Mouse (Mus musculus) urinary bladder, adult 2 months (tissue): ENCODE data around the gene Rin2. TPM values are rescaled to one million over a fixed set of nuclear protein-coding genes. Genes with fewer than 3 reads are reported as not detected.
A peak's percentile ranks its signal among the peaks of the same experiment; 100 is the strongest.

Source experiments
- DNase-seq: peaks from one replicate; pipeline ENCODE4 v3.0.0; 2022; ENCODE audit warnings: low spot score
- polyA plus RNA-seq: library from polyadenylated mRNA; depleted of rRNA; stranded (reverse); fragments of >200 nt; gene quantifications from 2 replicates; pipeline ENCODE4 v1.2.3, GENCODE M21; 2012

Rin2 gene
- polyA plus RNA-seq, 1 experiment = 26.4 TPM

- DNase-seq = no peak
Measured at GRCm38 (mm10) chr2:145730905-145731304, 55.9 kb downstream of the Rin2 start.

DNA sequence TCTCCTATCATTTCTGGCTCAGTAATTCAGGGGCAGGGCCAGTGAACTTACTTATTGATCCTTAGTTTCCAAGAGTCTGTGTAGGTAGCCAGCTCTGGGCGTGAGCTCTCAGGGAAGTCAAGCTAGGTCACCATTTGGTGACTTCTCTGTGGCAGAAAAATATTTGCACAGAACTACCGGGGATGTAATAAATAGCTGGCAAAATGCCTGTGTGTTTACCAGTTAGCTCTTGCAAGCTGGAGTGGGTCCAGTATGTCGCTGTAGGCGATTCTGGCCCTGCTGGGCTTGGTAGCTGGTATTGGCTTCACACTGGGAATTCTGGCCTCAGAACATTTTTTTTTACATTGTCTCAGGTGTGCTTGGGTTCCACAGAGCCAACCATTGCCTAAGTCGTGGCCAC lies 60.1 kb downstream of the Rin2 start:
- no peak for DNase-seq

GRCm38 (mm10) chr2:145736543-145736942 lies 61.5 kb downstream of the Rin2 start:
- no peak for DNase-seq

DNA sequence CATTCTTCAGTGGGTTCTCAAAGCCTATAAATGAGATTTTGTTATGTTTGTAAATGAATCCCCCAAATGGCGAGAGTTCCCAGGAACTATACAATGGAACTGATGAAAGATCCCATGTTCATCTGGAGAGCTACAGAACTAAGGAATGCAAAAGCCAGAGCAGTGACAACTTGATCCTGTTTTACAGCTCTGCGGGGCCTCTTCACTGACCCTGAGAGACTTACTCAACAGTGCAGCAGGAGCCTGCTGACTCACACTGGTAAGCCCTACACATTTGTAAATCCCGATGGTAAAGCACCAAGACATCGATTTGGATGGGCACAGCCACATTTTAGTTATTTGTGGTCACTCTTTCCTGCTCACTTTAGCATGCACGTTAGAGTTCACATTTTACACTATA lies 62.2 kb downstream of the Rin2 start:
- no peak for DNase-seq

GRCm38 (mm10) chr2:145740729-145741128 lies 65.7 kb downstream of the Rin2 start:
- DNase-seq = no peak

GRCm38 (mm10) chr2:145742795-145743710 lies 68.0 kb downstream of the Rin2 start:
- no peak for DNase-seq

- DNase-seq = no peak
Measured at GRCm38 (mm10) chr2:145746406-145746805, 71.4 kb downstream of the Rin2 start.

DNA sequence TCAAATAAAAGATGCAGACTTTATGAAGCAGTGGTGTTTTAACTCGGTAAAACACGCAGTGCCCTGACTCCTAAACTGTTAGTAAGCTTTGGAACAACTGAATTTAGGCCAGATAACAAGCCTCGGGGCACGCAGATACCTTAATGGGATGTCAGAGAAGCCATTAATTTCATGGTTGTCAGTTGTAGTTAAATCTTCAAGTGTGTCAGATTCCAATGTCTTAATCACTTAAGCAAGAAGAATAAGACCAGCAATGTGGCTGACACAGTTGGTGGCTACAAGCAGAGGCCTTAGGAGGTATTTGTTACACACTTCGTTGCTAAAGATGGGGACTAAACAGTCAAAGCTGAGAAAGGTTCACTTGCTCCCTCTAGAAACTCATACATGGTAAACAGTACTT lies 74.6 kb downstream of the Rin2 start:
- DNase-seq = no peak

GRCm38 (mm10) chr2:145752572-145752971 lies 77.6 kb downstream of the Rin2 start:
- DNase-seq = no peak

DNA sequence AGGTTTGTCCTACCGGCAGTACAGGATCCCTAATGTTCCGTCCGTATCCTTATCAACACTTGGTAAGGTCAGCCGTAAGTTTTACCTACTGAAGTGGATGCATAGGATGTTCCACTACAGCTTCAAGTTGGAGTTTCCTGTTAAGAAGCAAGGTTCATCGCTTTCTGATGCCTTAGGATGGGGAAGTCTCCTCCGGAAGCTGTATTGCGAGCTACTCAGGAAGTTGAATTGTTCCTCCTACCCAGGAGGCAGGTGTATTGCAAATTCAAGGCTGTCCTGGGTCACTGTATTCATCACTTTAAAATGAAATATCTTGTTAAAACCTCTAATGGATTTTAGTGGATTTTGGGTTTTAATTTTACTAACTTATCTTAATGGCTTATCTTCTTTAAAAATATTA lies 79.0 kb downstream of the Rin2 start:
- DNase-seq = no peak

DNA sequence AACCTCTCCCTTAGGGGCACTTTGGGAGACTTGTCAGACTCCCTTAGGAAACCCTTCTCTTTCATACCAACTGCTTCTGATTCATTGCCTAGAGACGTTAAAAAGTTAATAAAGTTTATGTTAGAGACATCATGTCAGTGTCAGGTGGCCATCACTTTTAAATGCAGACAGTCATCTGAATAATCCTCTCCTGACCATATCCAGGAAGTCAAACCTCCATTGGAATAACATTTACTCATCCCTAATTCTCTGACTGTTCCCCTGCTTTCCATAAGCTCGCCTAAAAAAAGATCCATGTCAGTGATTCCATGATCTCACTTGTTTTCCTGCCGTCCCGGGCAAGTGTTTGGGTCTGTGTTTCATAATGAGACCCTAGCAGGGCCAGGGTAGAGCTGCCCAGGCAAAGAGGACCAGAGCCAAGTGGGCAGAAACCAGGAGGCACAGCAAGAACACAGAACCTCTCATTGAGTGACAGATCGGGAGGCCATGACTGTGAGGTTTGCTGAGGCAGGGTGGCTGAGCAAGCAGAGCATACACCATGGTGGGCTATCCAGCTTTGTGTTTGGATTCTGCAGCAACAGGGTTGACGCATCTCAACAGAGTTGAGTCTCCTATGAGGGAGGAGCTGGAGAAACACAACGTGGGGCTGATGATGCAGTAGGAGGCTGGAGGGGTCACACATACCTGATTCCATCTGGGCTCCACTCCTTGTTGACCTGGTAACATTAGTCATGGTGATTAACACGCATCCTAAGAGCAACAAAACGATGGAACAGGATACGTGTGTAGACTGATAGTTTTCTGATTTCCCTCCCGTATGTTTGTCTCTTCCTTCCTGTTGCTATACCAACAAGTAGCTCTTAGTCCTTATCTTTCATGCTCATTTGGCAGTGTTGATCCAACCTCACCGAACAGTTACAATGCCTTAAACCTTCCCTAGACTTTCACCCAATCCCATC lies 81.1 kb downstream of the Rin2 start:
- DNase-seq = no peak

DNA sequence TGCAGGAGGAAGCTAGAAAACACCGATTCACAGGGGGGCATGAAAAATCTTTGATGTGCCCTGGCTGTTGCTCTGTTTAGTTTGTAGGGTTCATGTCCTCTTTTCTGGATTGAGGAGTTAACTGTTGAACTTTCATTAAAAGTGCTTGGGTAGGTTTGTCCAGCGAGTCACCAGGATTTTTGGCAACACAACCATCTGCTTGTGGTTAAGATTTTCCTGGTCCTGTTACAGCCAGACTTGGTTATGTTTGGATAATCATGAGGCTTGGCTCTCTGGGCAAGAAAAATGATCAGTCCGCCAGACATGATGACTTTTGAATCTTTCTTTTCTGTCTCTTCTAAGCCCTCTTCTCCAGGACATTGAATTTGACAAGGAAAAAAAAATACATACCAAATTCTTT lies 85.1 kb downstream of the Rin2 start:
- DNase-seq = no peak

GRCm38 (mm10) chr2:145761436-145761835 lies 86.4 kb downstream of the Rin2 start:
- DNase-seq = no peak

DNA sequence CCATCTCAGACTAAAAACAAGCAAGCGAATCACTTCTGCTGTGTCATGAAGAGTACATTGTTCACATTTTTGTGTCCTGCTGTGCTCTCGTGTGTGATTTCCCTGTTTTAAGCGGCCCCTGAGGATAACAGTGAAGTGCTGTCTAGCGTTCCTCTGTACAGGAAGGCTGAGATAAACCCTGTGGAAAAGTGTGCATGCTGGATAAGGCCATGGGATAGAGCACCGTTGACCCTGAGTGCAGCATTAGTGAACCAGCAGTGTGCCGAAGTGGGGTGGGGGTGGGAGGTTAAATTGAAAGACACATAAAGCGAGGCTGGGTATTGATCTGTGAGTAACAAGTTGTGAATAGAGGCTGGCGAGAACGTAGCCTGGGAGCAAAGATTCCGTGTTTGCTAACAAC lies 94.9 kb downstream of the Rin2 start:
- no peak for DNase-seq

DNA sequence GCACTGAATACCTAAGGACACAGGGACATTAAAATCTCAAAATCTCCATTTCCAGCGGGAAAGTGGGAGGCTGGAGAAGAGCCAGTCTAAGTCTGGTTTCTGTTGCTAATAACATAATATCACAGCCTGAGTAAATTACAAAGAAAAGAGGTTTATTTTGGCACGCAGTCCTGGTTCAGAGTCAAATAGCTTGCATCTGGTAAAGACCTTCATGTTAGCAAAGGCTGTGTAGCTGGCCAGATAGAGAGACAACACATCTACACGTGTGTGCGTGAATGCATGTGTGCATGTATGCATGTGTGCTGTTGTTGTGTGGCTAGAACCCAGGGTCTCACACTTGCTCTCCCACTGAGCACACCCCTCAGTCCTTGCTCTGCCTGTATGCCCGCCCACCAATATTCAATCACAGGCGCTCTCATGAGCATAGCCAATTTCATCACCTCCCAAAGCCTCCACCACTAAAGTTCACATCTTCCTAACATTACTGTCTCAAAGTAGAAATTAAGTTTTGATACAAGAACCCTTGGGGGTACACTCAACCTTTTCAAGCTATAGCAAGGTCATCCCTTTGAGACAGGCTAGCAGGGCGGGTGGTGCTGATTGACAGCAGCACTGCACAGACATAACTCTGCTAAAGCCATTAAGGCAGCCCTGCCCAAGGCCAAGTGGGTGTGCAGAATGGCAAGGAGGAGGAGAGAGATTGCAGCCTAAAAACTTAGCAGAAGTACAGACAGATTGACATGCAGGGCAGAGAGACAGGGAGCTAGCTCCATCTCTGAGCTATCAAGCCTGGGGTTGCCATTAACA lies 95.9 kb downstream of the Rin2 start:
- no peak for DNase-seq

GRCm38 (mm10) chr2:145783247-145783646 lies 108.2 kb downstream of the Rin2 start:
- DNase-seq = no peak

GRCm38 (mm10) chr2:145784246-145784935 lies 109.4 kb downstream of the Rin2 start:
- no peak for DNase-seq

DNA sequence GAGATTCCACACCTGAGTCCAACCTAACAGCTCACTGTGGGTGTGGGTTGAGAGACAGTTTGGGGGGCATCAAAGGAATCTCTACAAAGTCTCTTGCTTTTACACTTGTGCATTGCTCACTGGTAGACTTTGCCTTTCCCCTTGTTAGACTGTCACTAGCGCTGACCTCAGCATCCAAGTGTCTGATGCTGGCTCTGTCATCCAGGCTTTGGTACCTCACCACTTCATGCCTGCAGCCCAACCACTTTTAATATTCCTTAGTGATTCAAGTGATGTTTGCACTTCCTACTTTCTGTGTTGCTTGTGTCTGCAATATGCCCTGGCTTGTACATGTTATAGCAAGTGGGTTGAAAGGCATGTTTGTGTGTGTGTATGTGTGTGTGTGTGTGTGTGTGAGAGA lies 109.9 kb downstream of the Rin2 start:
- no peak for DNase-seq

- peak; percentile 36 for DNase-seq
Measured at GRCm38 (mm10) chr2:145785758-145786617, 111.0 kb downstream of the Rin2 start.

GRCm38 (mm10) chr2:145786618-145786932 lies 111.6 kb downstream of the Rin2 start:
- DNase-seq = no peak
